Mouse (Mus musculus): Measurements from ENCODE around the gene Krtap3-2.

DNA sequence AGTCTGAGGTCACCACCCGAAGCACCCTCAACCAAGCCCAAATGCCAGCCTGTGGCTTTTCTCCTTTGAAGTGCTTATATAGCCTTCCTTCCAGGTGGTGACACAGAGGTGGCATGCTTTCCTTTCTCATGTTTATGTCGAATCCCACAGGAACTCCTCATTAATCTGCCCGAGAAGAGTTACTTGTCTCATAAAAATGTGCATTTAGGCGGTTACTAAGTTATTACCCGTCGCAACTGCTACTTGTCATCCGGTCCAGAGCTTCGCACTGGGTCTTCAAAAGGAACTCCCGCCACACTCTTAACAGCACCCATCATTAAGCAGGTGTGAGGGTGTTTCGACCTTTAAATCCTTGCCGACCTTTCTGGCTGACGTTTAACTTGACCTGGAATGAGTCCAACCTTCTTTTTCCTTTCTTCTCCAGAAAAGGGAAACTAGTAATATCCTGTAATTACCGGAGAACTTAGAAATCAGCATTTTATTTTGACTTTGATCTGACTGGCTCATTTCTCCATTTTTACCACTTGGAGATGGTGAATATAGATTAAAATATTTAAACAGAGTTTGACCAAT, 35.3 kb downstream of the Krtap3-2 start, which contains the start of gene Krt39:
- TF ChIP-seq CTCF (IDR thresholded peaks at IDR 0.05; ENCODE audit: low read depth) (no peak), EP300 (IDR thresholded peaks at IDR 0.05; ENCODE audit: low read depth) (no peak)

Measured in liver, postnatal 0 days (tissue).